Mouse (Mus musculus) lung, postnatal 4 days (tissue): ENCODE measurements around the gene Myo18a.

ENCODE experiments used
- DNase-seq, 2 experiments: peaks; one replicate each; pipeline ENCODE4 v3.0.0; 2021

Gene Myo18a

DNA sequence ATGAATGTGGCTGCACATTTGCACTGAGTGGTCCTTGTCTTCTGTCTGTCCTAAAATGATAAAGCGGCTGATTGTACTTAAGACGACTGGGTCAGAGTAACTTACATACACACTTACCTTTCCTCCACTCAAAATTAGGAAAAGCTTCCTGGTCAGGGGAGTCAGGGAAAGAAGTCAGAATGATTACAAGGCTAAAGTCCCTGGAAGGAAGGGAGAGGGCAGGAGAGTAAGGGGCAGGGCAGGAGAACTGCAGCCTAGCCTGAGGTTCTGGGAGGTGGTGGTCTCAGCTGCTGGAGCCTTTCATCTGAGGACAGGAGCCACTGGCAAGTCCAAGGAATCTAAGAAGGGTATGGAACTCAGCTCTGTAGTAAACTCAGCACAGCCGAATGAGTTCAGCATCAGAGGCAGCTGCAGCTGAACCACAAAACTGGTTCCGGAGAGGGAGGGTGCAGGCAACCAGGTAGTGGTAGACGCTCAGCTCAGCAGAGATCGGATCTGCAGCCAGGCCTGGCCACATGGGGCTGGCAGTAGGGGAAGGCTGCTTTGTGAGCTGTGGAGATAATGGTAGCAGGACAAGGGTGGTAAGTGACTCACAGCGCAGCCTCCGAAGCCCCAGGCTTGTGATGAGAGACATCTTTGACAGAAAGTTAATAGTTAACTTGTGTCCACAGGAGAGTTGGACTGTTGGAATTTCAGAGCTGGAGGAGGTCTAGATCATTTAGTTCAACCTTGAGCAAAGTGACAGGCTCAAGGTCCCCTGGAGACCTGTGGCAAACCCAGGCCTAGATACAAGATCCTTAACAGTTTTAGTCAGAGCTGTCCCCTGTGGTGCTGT lies 9.1 kb downstream of the Myo18a start:
- DNase-seq: no peak

DNA sequence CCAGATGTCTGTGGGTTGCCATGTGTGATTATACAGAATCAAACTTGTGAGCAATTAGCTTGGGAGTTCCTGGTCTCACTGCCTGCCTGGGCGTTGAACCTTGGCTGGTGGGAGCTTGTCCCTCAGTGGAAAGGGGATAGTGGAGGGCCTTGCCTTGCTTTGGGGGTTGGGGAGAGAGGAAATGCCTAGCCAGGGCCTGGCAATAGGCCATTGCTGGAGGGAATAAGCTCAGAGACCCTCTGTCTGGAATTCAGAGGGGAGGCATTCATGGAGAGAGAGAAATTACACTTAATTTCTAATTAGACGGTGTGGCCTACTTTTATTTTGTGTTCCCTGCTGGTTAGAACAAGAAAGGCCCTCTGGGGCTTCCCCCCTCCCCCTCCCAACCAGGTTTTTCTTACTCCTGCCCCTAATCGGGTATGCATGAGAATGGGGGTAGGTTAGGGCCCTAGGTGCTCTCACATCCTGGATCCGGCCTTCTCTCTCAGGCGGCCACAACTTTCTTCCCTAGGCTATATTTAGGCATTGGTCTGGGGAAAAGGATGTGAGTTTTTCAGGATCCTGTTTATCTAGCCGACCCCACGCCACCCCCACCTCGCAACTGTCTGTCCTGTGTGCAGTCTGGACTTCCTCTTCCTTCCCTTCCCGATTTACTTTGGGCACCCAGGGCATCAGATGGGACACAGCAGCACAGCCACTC lies 12.8 kb downstream of the Myo18a start:
- DNase-seq: peak; percentile 58 to 76

DNA sequence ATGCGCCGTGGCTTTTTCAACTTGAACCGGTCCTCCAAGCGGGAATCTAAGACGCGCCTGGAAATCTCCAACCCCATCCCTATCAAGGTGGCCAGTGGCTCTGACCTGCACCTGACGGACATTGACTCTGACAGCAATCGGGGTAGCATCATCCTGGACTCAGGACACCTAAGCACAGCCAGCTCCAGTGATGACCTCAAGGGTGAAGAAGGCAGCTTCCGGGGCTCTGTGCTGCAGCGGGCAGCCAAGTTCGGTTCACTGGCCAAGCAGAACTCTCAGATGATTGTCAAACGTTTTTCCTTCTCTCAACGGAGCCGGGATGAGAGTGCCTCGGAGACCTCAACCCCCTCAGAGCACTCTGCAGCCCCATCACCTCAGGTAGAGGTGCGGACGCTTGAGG lies 14.4 kb downstream of the Myo18a start:
- DNase-seq: no peak

- DNase-seq: no peak
Observed at GRCm38 (mm10) chr11:77777937-77778336, 14.9 kb downstream of the Myo18a start.

DNA sequence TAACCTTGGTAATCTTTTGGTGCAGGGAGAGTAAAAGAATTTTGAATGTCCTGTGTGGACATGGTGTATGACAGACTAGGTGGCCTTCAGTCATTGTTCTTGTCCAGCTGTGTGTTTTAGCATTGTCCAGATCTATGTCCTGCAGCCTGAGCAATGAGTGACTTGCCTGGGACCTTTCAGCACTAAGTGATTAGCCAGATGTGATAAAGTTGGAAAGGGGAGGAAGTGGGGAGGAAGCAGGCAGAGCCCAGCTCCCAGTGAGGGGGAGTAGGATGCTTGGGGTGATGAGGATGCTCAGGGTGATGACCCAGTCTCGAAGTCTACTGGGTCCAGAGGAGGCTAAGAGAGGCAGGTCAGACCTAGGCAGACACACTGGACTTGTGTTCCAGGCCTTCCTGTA lies 16.2 kb downstream of the Myo18a start:
- DNase-seq: no peak

GRCm38 (mm10) chr11:77781088-77781487 lies 18.0 kb downstream of the Myo18a start:
- DNase-seq: peak; percentile 67 to 82

DNA sequence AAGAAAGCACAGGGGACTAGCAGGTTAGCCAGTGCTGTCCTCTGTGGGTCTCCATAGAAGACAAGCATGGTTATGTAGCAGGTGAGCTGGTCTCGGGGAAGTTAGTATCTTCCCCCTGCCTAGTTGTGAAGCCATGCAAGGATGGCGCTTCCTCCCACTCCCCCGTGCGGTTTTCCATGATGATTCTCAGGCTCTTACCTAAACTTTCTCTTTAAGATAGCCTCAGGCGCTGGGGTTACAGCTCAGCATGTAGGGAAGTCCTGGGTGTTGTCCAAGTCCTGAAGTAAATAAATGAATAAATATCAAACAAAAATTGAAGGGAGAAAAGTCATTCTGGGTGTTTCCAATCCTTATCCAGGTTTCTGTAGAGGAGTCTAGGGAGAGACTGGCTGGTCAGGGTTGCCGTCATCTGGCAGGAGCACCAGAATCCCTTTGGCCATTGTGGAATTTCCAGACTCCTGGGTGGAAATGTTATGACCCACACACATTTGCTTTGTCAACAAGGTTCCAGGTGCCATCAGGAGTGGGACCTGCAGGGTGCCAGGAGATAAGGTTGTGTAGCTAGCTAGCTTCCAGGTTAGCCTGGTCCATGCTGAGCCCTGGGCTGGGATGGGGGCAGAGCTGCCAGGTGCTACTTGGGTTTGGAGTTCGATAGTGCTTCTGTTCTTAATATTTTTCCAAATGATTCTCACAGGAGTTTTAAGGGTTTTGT lies 19.2 kb downstream of the Myo18a start:
- peak in 1 of 2 experiments; percentile 16 for DNase-seq

GRCm38 (mm10) chr11:77783211-77783746 lies 20.2 kb downstream of the Myo18a start:
- DNase-seq: peak; percentile 52 to 74

GRCm38 (mm10) chr11:77783747-77784646 lies 21.0 kb downstream of the Myo18a start:
- peak; percentile 75 to 76 for DNase-seq

DNA sequence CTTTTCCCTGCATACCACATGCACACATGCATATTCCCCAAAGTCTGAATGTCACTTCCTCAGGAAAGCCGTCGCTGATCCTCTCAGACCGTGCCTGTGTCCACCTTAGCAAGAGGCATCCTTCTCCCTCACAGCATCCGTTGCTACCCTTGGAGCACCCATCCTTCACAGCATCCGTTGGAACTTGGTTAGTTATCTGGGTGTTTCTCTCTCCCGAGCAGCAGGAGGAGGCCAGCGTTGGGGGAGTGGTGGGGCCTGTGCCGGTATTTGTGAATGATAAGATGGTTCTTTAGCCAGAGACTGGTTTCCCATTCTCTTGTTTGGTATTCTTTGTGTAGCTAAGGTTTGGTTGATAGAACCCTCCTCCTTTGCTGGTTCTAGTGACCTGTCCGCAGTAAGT lies 21.8 kb downstream of the Myo18a start:
- peak in 1 of 2 experiments; percentile 18 for DNase-seq

- peak in 1 of 2 experiments; percentile 56 for DNase-seq
Observed at GRCm38 (mm10) chr11:77785396-77785767, 22.3 kb downstream of the Myo18a start.

GRCm38 (mm10) chr11:77785768-77786561 lies 22.9 kb downstream of the Myo18a start:
- peak; percentile 68 to 71 for DNase-seq

DNA sequence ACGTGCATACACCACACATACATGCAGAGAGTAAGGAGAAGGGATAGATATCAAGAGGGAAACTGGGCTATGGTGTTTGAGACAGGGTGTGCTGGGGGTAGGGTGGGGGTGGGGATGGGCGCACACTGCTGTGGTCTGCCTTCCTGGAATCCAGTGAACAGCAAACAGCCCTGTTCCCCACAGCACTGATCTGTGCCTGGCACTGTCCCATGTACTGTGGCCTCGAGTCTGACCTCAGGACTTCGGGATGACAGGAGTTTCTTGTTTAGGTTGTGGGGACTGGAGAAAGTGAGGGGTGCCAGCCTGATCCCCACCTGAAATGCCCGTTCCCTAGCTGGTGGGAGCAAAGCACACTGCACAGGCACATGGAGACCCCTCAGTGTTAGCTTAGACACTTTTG lies 24.7 kb downstream of the Myo18a start, which contains the start of gene Gm10277:
TSS of gene Gm10277 (minus strand) at position 41 of the 400 bp plus-strand sequence.
- peak in 1 of 2 experiments; percentile 15 for DNase-seq

DNA sequence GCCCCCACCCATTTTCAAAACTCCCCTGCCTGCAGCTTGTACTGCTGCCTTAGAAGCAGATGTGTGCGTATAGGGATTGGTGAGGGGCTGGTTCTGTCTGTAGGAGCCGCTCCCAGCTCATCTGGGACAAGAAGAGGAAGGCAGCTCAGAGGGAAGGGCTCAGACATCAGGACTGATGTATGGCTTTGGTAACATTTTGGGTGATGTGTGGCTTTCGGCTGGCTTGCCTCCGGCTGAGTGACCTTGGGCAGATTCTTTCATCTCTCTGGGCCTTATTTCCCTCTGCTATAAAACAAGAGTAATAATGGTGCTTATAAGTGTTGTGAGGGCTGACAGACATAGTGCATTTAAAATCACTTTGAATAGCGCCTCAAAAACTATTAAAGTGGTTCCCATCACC lies 26.5 kb downstream of the Myo18a start:
- peak in 1 of 2 experiments; percentile 10 for DNase-seq

GRCm38 (mm10) chr11:77790286-77790685 lies 27.2 kb downstream of the Myo18a start:
- DNase-seq: peak in 1 of 2 experiments; percentile 23

DNA sequence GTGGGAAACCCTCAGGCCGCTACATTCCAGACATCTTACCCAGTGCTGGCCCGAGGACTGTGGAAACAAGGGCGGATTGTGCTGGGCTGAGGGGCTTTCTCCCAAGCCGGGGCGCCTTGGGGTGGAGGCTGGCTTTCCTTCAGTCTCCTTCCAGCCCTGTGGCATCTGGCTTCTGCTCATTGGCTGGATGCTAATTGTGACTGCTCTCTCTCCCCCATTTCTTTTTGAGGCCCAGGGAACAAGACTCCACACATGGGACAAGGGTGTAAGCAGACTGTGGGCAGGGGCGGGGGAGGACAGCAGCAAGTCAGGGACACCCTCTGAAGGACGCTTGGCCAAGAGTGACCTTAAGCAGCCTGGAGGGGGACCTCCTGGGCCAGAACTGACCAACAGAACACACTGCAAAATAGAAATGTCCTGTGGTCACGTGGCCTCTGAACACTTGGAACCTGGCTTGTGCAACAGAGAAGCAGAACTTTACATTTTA lies 28.2 kb downstream of the Myo18a start:
- DNase-seq: peak; percentile 24 to 34

DNA sequence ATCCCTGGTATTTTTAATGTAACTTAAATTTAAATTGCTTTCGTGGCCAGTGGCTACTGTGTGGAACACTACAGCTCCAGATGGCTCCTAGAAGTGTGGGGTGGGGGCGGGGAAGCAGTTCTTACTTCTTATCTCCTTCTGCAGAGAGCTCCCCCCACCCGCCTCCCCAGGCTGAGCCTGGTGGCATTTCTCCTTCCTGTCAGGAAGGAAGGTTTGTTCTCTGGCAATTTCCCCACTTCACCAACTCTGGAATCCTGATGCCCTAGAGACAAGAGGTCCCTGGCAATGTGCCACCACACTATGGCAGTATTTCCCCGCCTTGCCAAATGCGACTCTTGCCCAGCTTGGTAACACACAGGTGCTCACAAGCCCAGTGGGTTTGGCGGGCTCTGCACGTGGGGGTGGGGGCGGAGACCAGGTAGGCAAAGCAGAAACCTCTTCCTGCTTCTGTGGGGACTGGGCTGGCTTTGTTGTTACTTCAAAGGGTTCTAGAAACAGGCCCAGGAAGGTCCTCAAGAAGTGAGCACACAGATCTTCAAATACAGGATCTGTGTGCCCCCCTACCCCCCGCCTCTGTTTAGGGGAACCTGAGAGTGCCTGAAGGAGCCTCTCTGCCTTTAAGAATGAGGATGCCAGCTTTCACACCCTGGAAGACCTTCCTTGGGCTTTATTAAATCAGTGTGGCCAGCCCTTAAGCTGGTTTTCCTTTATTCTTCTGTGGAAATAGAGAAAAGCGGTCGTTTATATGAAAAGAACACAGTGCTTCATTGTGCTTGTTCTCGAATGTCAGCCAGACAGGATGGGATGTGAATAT lies 28.9 kb downstream of the Myo18a start:
- peak; percentile 88 to 92 for DNase-seq

GRCm38 (mm10) chr11:77792566-77792909 lies 29.5 kb downstream of the Myo18a start:
- DNase-seq: no peak

DNA sequence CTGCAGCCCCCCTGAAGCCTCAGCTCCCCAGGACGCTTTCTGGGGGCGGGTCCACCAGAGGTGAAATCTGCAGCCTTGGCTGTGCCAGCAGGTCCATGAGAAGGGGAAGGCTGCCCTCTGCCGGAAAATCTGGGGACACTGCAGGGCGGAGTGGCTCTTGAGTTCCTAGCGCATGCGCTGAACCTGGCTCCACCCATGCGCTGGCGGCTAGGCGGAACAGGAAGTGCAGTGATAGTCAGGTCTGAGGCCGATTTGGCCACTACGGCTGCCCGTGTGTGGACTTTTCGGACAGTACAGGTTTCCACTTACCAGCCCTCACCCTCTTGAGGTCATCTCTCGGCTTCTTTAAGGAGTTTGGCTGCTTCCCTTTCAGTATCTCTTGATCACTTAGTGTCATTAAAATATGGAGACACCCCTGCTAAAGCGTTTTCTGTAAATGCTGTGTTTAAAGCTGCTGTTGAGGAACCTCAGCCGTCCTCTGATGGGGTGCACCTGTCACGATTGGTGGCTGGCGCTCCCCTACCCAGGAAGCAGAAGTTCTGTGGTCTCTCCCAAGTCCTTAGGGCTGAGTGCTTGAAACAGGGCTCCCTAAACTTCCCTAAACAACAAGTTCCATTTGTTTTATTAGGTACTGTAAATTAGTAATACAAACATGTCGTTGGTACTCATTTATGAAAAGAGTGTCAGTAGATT lies 30.3 kb downstream of the Myo18a start:
- peak; percentile 96 to 99 for DNase-seq
